Comparison of ENCODE assay signal across 9 mouse cellular contexts in genomic region chr1:179666971-179667370, GRCm38 (mm10). TPM values are rescaled to one million over a fixed set of nuclear protein-coding genes. Genes with fewer than 3 reads are reported as not detected.
A peak's percentile ranks its signal among the peaks of the same experiment; 100 is the strongest.
DNase-seq lines count a peak whose midpoint lies in the region; ATAC-seq lines count a peak whose summit lies in the region.
"Had no signal": no experiment of that assay in that cellular context is flagged by ENCODE, and none has a peak within 500 bp of the region (broad histone marks: within the 10 kb centered on the region; RNA-seq: fewer than 3 reads in every experiment).

No protein-coding gene starts in this region.

- intact Hi-C loops in heart, postnatal 25 days (cut with DNase I): no loop called here

- H3K4me2 ChIP-seq in heart, embryonic 12.5 days: peak overlapping the region; percentile 94
- H3K4me2 ChIP-seq in neural tube, embryonic 11.5 days (ENCODE audit: low read depth): peak overlapping the region; percentile 66; the same call in 1 of the 2 replicates
- peak overlapping the region; percentile 77 for H3K4me2 ChIP-seq in hindbrain, embryonic 15.5 days
- peak overlapping the region; percentile 72 for H3K4me2 ChIP-seq in neural tube, embryonic 14.5 days (ENCODE audit: low read depth, low read length)

- no peak for ATAC-seq in heart, embryonic 12.5 days (ENCODE audit: insufficient number of reproducible peaks, low FRiP score)
- no peak for ATAC-seq in neural tube, embryonic 11.5 days (ENCODE audit: insufficient read depth, low FRiP score, low TSS enrichment)
- no peak for ATAC-seq in hindbrain, embryonic 15.5 days (ENCODE audit: low FRiP score, low read depth)
- ATAC-seq in neural tube, embryonic 14.5 days (ENCODE audit: low read depth): no peak

- H3K9me3 ChIP-seq in heart, embryonic 12.5 days (replicated peaks): no peaks in the 10 kb centered on the region
- no peaks in the 10 kb centered on the region for H3K9me3 ChIP-seq in neural tube, embryonic 11.5 days (ENCODE audit: control insufficient read depth, low read length)
- H3K9me3 ChIP-seq in hindbrain, embryonic 15.5 days: no peaks in the 10 kb centered on the region
- H3K9me3 ChIP-seq in neural tube, embryonic 14.5 days (ENCODE audit: control insufficient read depth, low read length): no peaks in the 10 kb centered on the region

- no peak overlapping the region for H3K9ac ChIP-seq in heart, embryonic 12.5 days
- no peak overlapping the region for H3K9ac ChIP-seq in neural tube, embryonic 11.5 days (ENCODE audit: low read length)
- no peak overlapping the region for H3K9ac ChIP-seq in hindbrain, embryonic 15.5 days
- no peak overlapping the region for H3K9ac ChIP-seq in neural tube, embryonic 14.5 days (replicated peaks; ENCODE audit: low read depth, low read length)

- peaks cover 10% of the 10 kb centered on the region for H3K36me3 ChIP-seq in heart, embryonic 12.5 days
- H3K36me3 ChIP-seq in neural tube, embryonic 11.5 days (ENCODE audit: control insufficient read depth, insufficient read depth, low read length): no peaks in the 10 kb centered on the region
- peaks cover 8% of the 10 kb centered on the region; the same call in 1 of the 2 replicates for H3K36me3 ChIP-seq in hindbrain, embryonic 15.5 days
- H3K36me3 ChIP-seq in neural tube, embryonic 14.5 days (ENCODE audit: control insufficient read depth, insufficient read depth, low read length): no peaks in the 10 kb centered on the region

- H3K27ac ChIP-seq in heart, embryonic 12.5 days (ENCODE audit: poor library complexity, severe bottlenecking): 0 out of 2 replicates have a peak overlapping the region, but pooled peaks have one; percentile 95
- H3K27ac ChIP-seq in neural tube, embryonic 11.5 days (ENCODE audit: low read depth, low read length): no peak overlapping the region
- 0 out of 2 replicates have a peak overlapping the region, but pooled peaks have one; percentile 92 for H3K27ac ChIP-seq in hindbrain, embryonic 15.5 days (replicated peaks)
- no peak overlapping the region for H3K27ac ChIP-seq in neural tube, embryonic 14.5 days (ENCODE audit: low read depth, low read length)

- H3K4me1 ChIP-seq in heart, embryonic 12.5 days (replicated peaks): peaks cover 10% of the 10 kb centered on the region
- H3K4me1 ChIP-seq in neural tube, embryonic 11.5 days (ENCODE audit: control insufficient read depth, insufficient read depth, low read length): peaks cover 12% of the 10 kb centered on the region; the same call in 1 of the 2 replicates
- peaks cover 18% of the 10 kb centered on the region for H3K4me1 ChIP-seq in hindbrain, embryonic 15.5 days (replicated peaks)
- peaks cover 8% of the 10 kb centered on the region for H3K4me1 ChIP-seq in neural tube, embryonic 14.5 days (ENCODE audit: control insufficient read depth, insufficient read depth, low read length)

- no peaks in the 10 kb centered on the region for H3K27me3 ChIP-seq in heart, embryonic 12.5 days (replicated peaks)
- no peaks in the 10 kb centered on the region for H3K27me3 ChIP-seq in neural tube, embryonic 11.5 days (ENCODE audit: control insufficient read depth, insufficient read depth, low read length)
- no peaks in the 10 kb centered on the region for H3K27me3 ChIP-seq in hindbrain, embryonic 15.5 days
- no peaks in the 10 kb centered on the region for H3K27me3 ChIP-seq in neural tube, embryonic 14.5 days (ENCODE audit: control insufficient read depth, insufficient read depth, low read length)

- DNase-seq in heart, postnatal 25 days (ENCODE audit: low spot score): no peak
- no peak for DNase-seq in neural tube, embryonic 11.5 days (ENCODE audit: low spot score)
- DNase-seq in neural tube, embryonic 10.5 days (ENCODE audit: extremely low spot score, low spot score): no peak
- no peak for DNase-seq in gastrocnemius, postnatal 10 days
- DNase-seq in adrenal gland, postnatal 25 days: no peak
- DNase-seq: cerebellum, postnatal 25 days had no signal

- H3K4me3 ChIP-seq in heart, embryonic 12.5 days: no peak overlapping the region; the same call in 1 of the 2 replicates
- H3K4me3 ChIP-seq in neural tube, embryonic 11.5 days (ENCODE audit: low read depth, low read length): peak overlapping the region; percentile 92; the same call in 1 of the 2 replicates
- H3K4me3 ChIP-seq in hindbrain, embryonic 15.5 days: peak overlapping the region; percentile 74
- peak overlapping the region; percentile 88 for H3K4me3 ChIP-seq in neural tube, embryonic 14.5 days (ENCODE audit: low read depth, low read length)

- WGBS in heart, embryonic 12.5 days: 74% methylated on average over 2 of the region's 2 CpGs
- 58% methylated on average over 2 of the region's 2 CpGs for WGBS in neural tube, embryonic 11.5 days
- 33% methylated on average over 2 of the region's 2 CpGs for WGBS in hindbrain, embryonic 15.5 days
- whole genome bisulfite sequencing in neural tube, embryonic 14.5 days: 46% methylated on average over 2 of the region's 2 CpGs

RNA-seq across cellular contexts. Expression of gene Sccpdh, which starts 1.0 kb away (rescaled TPM):
- polyA plus RNA-seq in heart, embryonic 12.5 days (2016; fragmentation: Nextera tagmentation; extraction: Ambion mirVana): 86.9 and 91.4 TPM in 2 replicates
- 10 to 100 TPM; 56.1 to 61.9 TPM for total RNA-seq in heart, postnatal 25 days (2021)
- 113 and 114 TPM in 2 replicates for polyA plus RNA-seq in neural tube, embryonic 11.5 days (2014; fragmentation: Nextera tagmentation; extraction: Ambion mirVana)
- 156 and 164 TPM in 2 replicates for polyA plus RNA-seq in hindbrain, embryonic 15.5 days (2015; fragmentation: Nextera tagmentation; extraction: Ambion mirVana)
- 184 and 186 TPM in 2 replicates for polyA plus RNA-seq in neural tube, embryonic 14.5 days (2014; fragmentation: Nextera tagmentation; extraction: Ambion mirVana)
- 10 to 100 TPM; 58.7 to 59.7 TPM for total RNA-seq in gastrocnemius, postnatal 10 days (2021)
- total RNA-seq in adrenal gland, postnatal 25 days (2021): 37.3 and 41.0 TPM in 2 replicates

Comparison
In these comparisons a context has a peak if more than half of its experiments do, and no peak if none do; other contexts are left out.
1. H3K27ac ChIP-seq: peak in heart, embryonic 12.5 days (single experiment) and hindbrain, embryonic 15.5 days (single experiment); none in neural tube, embryonic 11.5 days (single experiment) and neural tube, embryonic 14.5 days (single experiment).
2. Peak in every context shown above with its lines, with median percentiles within 50 percentile points of each other: H3K4me2 ChIP-seq.